Mouse (Mus musculus) forebrain, embryonic 10.5 days (tissue): ENCODE measurements around the gene Oas1f. TPM values are rescaled to one million over a fixed set of nuclear protein-coding genes. Genes with fewer than 3 reads are reported as not detected.
"Not testable (repeated sequence)": the region's sequence is repeated elsewhere in the genome, so short reads cannot be mapped to it uniquely, and the experiment has no call there.

Experiments used
- DNase-seq: peaks from one replicate; pipeline ENCODE4 v3.0.0-alpha.2; 2017; ENCODE audit warnings: low spot score; ENCODE audit errors: extremely low spot score
- H3K27ac ChIP-seq: fragments of 300-500 bp; sonication (generic); 2 replicates; pipeline ENCODE4 v1.5.1; 2016; ENCODE audit warnings: mild to moderate bottlenecking
- H3K27me3 ChIP-seq: fragments of 300-500 bp; sonication (generic); 2 replicates; pipeline ENCODE4 v1.6.1; 2016; ENCODE audit warnings: mild to moderate bottlenecking; ENCODE audit not compliant: poor library complexity, severe bottlenecking
- H3K36me3 ChIP-seq: fragments of 300-500 bp; sonication (generic); replicated peaks from 2 replicates; pipeline ENCODE4 v1.6.1; 2016; ENCODE audit warnings: mild to moderate bottlenecking, moderate library complexity
- H3K4me1 ChIP-seq: fragments of 300-500 bp; sonication (generic); 2 replicates; pipeline ENCODE4 v1.6.1; 2016
- H3K4me3 ChIP-seq: fragments of 300-500 bp; sonication (generic); 2 replicates; pipeline ENCODE4 v1.5.1; 2016; ENCODE audit warnings: mild to moderate bottlenecking, moderate library complexity
- H3K9me3 ChIP-seq: fragments of 300-500 bp; sonication (generic); 2 replicates; pipeline ENCODE4 v1.6.1; 2016; ENCODE audit warnings: mild to moderate bottlenecking, moderate library complexity
- WGBS: fragments of 180-500 bp; shearing (Covaris S2); methylation state at CpG from one replicate; pipeline ENCODE4 v1.1.7; 2016; 5-methylcytosine and 5-hydroxymethylcytosine counted together
- microRNA-seq: library from miRNA; unstranded; fragments of <30 nt; microRNA quantifications from one replicate; pipeline ENCODE4, GENCODE M21; 2017
- polyA plus RNA-seq: library from polyadenylated mRNA; unstranded; fragments of >200 nt; fragmentation: Nextera tagmentation; extraction: Ambion mirVana; gene quantifications from 2 replicates; pipeline ENCODE4 v1.2.1, GENCODE M21; 2016

Gene Oas1f
- polyA plus RNA-seq, 1 experiment from 2014 or later: not detected

- WGBS: 70% methylated on average over 1 of the region's 1 CpGs
- Histone ChIP-seq H3K4me3 (no peak overlapping the region), H3K9me3 (no peaks in the 10 kb centered on the region), H3K36me3 (no peaks in the 10 kb centered on the region), H3K4me1 (no peaks in the 10 kb centered on the region), H3K27ac (no peak overlapping the region), H3K27me3 (no peaks in the 10 kb centered on the region)
- DNase-seq: no peak
Measured at GRCm38 (mm10) chr5:120900666-120901065, 53.5 kb downstream of the Oas1f start.

- Histone ChIP-seq H3K27ac (no peak overlapping the region), H3K4me3 (no peak overlapping the region), H3K9me3 (no peaks in the 10 kb centered on the region), H3K36me3 (no peaks in the 10 kb centered on the region), H3K27me3 (no peaks in the 10 kb centered on the region), H3K4me1 (peaks cover 4% of the 10 kb centered on the region; the same call in 1 of the 2 replicates)
- WGBS: 96% methylated on average over 5 of the region's 5 CpGs
- no peak for DNase-seq
Measured at GRCm38 (mm10) chr5:120902056-120902455, 54.9 kb downstream of the Oas1f start.

- H3K4me3 ChIP-seq, H3K27me3 ChIP-seq, H3K9me3 ChIP-seq, DNase-seq, H3K4me1 ChIP-seq, H3K36me3 ChIP-seq, H3K27ac ChIP-seq: not testable (repeated sequence)
- WGBS: 34% methylated on average over 8 of the region's 12 CpGs
Measured at GRCm38 (mm10) chr5:120906791-120907733, 59.9 kb downstream of the Oas1f start, which contains the start of gene Oas1a. Gene Oas1a (minus strand): TSS chr5:120907521.

Small RNA genes within 50 kb of the gene (microRNA-seq; reads per million reads assigned to microRNA genes)
- gene Gm22907: not detected

Other genes starting within 250 kb of the Oas1f start
- gene Rita1, start 234.8 kb upstream of the Oas1f start, polyA plus RNA-seq: 16.5 and 17.8 TPM in 2 replicates
- 63.3 and 64.1 TPM in 2 replicates for gene Ddx54, start 234.6 kb upstream of the Oas1f start, polyA plus RNA-seq
- gene Cfap73, start 213.1 kb upstream of the Oas1f start, polyA plus RNA-seq: not detected in 2 replicates
- 0.21 and 0.24 TPM in 2 replicates for gene Rasal1, start 198.6 kb upstream of the Oas1f start, polyA plus RNA-seq
- 1.3 and 2.0 TPM in 2 replicates for gene Dtx1, start 135.4 kb upstream of the Oas1f start, polyA plus RNA-seq
- gene Oas2, start 97.5 kb upstream of the Oas1f start, polyA plus RNA-seq: 0.11 TPM in 1 of 2 replicates, not detected in the other
- gene Oas3, start 69.7 kb upstream of the Oas1f start, polyA plus RNA-seq: 0.07 and 0.14 TPM in 2 replicates
- gene Oas1e, start 51.8 kb upstream of the Oas1f start, polyA plus RNA-seq: not detected in 2 replicates
- 0.33 and 0.41 TPM in 2 replicates for gene Oas1c, start 34.9 kb upstream of the Oas1f start, polyA plus RNA-seq
- gene Oas1h, start 14.1 kb downstream of the Oas1f start, polyA plus RNA-seq: not detected in 2 replicates
- 0.12 TPM in 1 of 2 replicates, not detected in the other for gene Oas1g, start 40.2 kb downstream of the Oas1f start, polyA plus RNA-seq
- gene Oas1a, start 60.2 kb downstream of the Oas1f start, polyA plus RNA-seq: 0.33 and 0.70 TPM in 2 replicates
- not detected in 2 replicates for gene Oas1d, start 67.2 kb downstream of the Oas1f start, polyA plus RNA-seq
- 0.25 and 0.60 TPM in 2 replicates for gene Rph3a, start 162.7 kb downstream of the Oas1f start, polyA plus RNA-seq